Mouse (Mus musculus) kidney, postnatal 4 days (tissue): ENCODE data around the gene Tmem274.
"Not testable (repeated sequence)": the region's sequence is repeated elsewhere in the genome, so short reads cannot be mapped to it uniquely, and the experiment has no call there.

Experiments
- DNase-seq, 2 experiments: peaks; one replicate each; pipeline ENCODE4 v3.0.0; 2021; ENCODE audit warnings: mixed read lengths in 2 of 2

Tmem274 gene

GRCm38 (mm10) chr4:149477078-149477477 is at the start of gene Tmem274:
Tmem274 (plus strand) TSS chr4:149477378.
- no peak for DNase-seq

GRCm38 (mm10) chr4:149429592-149429991 is 47.6 kb upstream of the Tmem274 start:
- no peak for DNase-seq

- not testable (repeated sequence) for DNase-seq
Measured at GRCm38 (mm10) chr4:149431887-149432286, 45.3 kb upstream of the Tmem274 start.

GRCm38 (mm10) chr4:149440576-149440975 is 36.6 kb upstream of the Tmem274 start:
- no peak for DNase-seq

- no peak for DNase-seq
Measured at GRCm38 (mm10) chr4:149442436-149442835, 34.7 kb upstream of the Tmem274 start.

- no peak for DNase-seq
Measured at GRCm38 (mm10) chr4:149444465-149444864, 32.7 kb upstream of the Tmem274 start.

- peak; percentile 94 to 97 for DNase-seq
Measured at GRCm38 (mm10) chr4:149444964-149445701, 32.0 kb upstream of the Tmem274 start.

- DNase-seq: peak; percentile 82 to 89
Measured at GRCm38 (mm10) chr4:149445868-149446267, 31.3 kb upstream of the Tmem274 start.

GRCm38 (mm10) chr4:149446309-149446708 is 30.9 kb upstream of the Tmem274 start:
- no peak for DNase-seq

GRCm38 (mm10) chr4:149450636-149451035 is 26.5 kb upstream of the Tmem274 start:
- DNase-seq: no peak

- DNase-seq: peak; percentile 70 to 72
Measured at GRCm38 (mm10) chr4:149453656-149454055, 23.5 kb upstream of the Tmem274 start.

GRCm38 (mm10) chr4:149454263-149454662 is 22.9 kb upstream of the Tmem274 start:
- no peak for DNase-seq

- no peak for DNase-seq
Measured at GRCm38 (mm10) chr4:149454879-149455278, 22.3 kb upstream of the Tmem274 start, which contains the start of gene Rbp7. Rbp7 (minus strand) TSS chr4:149454978.

GRCm38 (mm10) chr4:149457163-149457562 is 20.0 kb upstream of the Tmem274 start:
- DNase-seq: not testable (repeated sequence)

GRCm38 (mm10) chr4:149457831-149458430 is 19.2 kb upstream of the Tmem274 start:
- DNase-seq: peak; percentile 55 to 71

GRCm38 (mm10) chr4:149458526-149458925 is 18.7 kb upstream of the Tmem274 start:
- no peak for DNase-seq

- no peak for DNase-seq
Measured at GRCm38 (mm10) chr4:149459425-149459824, 17.8 kb upstream of the Tmem274 start.

GRCm38 (mm10) chr4:149460475-149460874 is 16.7 kb upstream of the Tmem274 start:
- DNase-seq: not testable (repeated sequence)

GRCm38 (mm10) chr4:149461579-149462304 is 15.4 kb upstream of the Tmem274 start:
- no peak for DNase-seq

- no peak for DNase-seq
Measured at GRCm38 (mm10) chr4:149462305-149462971, 14.7 kb upstream of the Tmem274 start.

GRCm38 (mm10) chr4:149463435-149463950 is 13.7 kb upstream of the Tmem274 start:
- DNase-seq: no peak

GRCm38 (mm10) chr4:149469557-149469956 is 7.6 kb upstream of the Tmem274 start:
- no peak for DNase-seq

GRCm38 (mm10) chr4:149475096-149475495 is 2.1 kb upstream of the Tmem274 start:
- DNase-seq: no peak
